In genomic region chr4:109254511-109254910, GRCm38 (mm10) we compare ENCODE assay signal across 27 mouse cellular contexts. TPM values are rescaled to one million over a fixed set of nuclear protein-coding genes. Genes with fewer than 3 reads are reported as not detected.
DNase-seq lines count a peak whose midpoint lies in the region; ATAC-seq lines count a peak whose summit lies in the region.
"Had no signal": no experiment of that assay in that cellular context is flagged by ENCODE, and none has a peak within 500 bp of the region (broad histone marks: within the 10 kb centered on the region; RNA-seq: fewer than 3 reads in every experiment).

No protein-coding gene starts in this region.

- DNase-seq in heart, adult 11 months: peak; percentile 84
- DNase-seq in c-Kit-positive CD71-positive TER-119-negative erythroid progenitor cells, embryonic 14.5 days (ENCODE audit: low read depth): peak; percentile 66
- DNase-seq in left cerebral cortex, adult 11 months (ENCODE audit: low spot score): no peak
- DNase-seq: adrenal gland, postnatal 14 days; cerebellum, adult 11 months; cerebellum, adult 9-11 months; gastrocnemius, postnatal 14 days; kidney, adult 9 months; kidney, postnatal 4 days; left cerebral cortex, postnatal 4 days; right cerebral cortex, adult 18-20 months; right cerebral cortex, postnatal 4 days; thymus, adult 18-20 months had no signal

- no peaks in the 10 kb centered on the region for H3K27me3 ChIP-seq in heart, embryonic 12.5 days (replicated peaks)
- no peaks in the 10 kb centered on the region for H3K27me3 ChIP-seq in liver, embryonic 12.5 days (replicated peaks)
- H3K27me3 ChIP-seq in midbrain, embryonic 15.5 days (replicated peaks): no peaks in the 10 kb centered on the region
- H3K27me3 ChIP-seq in kidney, embryonic 14.5 days (ENCODE audit: control insufficient read depth, insufficient read depth, low read length): no peaks in the 10 kb centered on the region
- H3K27me3 ChIP-seq: embryonic facial prominence, embryonic 15.5 days; limb, embryonic 15.5 days had no signal

- H3K9ac ChIP-seq in heart, embryonic 12.5 days: no peak overlapping the region
- H3K9ac ChIP-seq in liver, embryonic 12.5 days: no peak overlapping the region
- H3K9ac ChIP-seq in midbrain, embryonic 15.5 days: no peak overlapping the region
- no peak overlapping the region for H3K9ac ChIP-seq in kidney, embryonic 14.5 days (ENCODE audit: low read depth, low read length)
- H3K9ac ChIP-seq: embryonic facial prominence, embryonic 15.5 days; limb, embryonic 15.5 days had no signal

- H3K36me3 ChIP-seq in heart, embryonic 12.5 days: no peaks in the 10 kb centered on the region
- H3K36me3 ChIP-seq in liver, embryonic 12.5 days: no peaks in the 10 kb centered on the region
- no peaks in the 10 kb centered on the region for H3K36me3 ChIP-seq in macrophage (ENCODE audit: inconsistent target)
- H3K36me3 ChIP-seq in midbrain, embryonic 15.5 days (replicated peaks): no peaks in the 10 kb centered on the region
- H3K36me3 ChIP-seq in kidney, embryonic 14.5 days (ENCODE audit: control insufficient read depth, insufficient read depth, low read length): no peaks in the 10 kb centered on the region
- H3K36me3 ChIP-seq: embryonic facial prominence, embryonic 15.5 days; forebrain, embryonic 10.5 days; limb, embryonic 15.5 days had no signal

- no peak overlapping the region for H3K4me3 ChIP-seq in heart, embryonic 12.5 days
- H3K4me3 ChIP-seq in liver, embryonic 12.5 days: peak overlapping the region; percentile 7; the same call in 1 of the 2 replicates
- H3K4me3 ChIP-seq in macrophage (ENCODE audit: inconsistent target): no peak overlapping the region
- no peak overlapping the region for H3K4me3 ChIP-seq in midbrain, embryonic 15.5 days
- H3K4me3 ChIP-seq in kidney, embryonic 14.5 days (ENCODE audit: low read length): no peak overlapping the region
- H3K4me3 ChIP-seq: embryonic facial prominence, embryonic 15.5 days; forebrain, embryonic 10.5 days; limb, embryonic 15.5 days had no signal

- 47% methylated on average over 5 of the region's 5 CpGs for WGBS in heart, embryonic 12.5 days
- WGBS in liver, embryonic 12.5 days (ENCODE audit: insufficient replicate concordance): 15% methylated on average over 5 of the region's 5 CpGs
- WGBS in macrophage (ENCODE audit: missing documents): 91% methylated on average over 5 of the region's 5 CpGs
- 79% methylated on average over 5 of the region's 5 CpGs for WGBS in midbrain, embryonic 15.5 days
- WGBS in kidney, embryonic 14.5 days: 87% methylated on average over 5 of the region's 5 CpGs

- no peak overlapping the region for H3K4me2 ChIP-seq in heart, embryonic 12.5 days
- H3K4me2 ChIP-seq in liver, embryonic 12.5 days: peak overlapping the region; percentile 55
- H3K4me2 ChIP-seq in midbrain, embryonic 15.5 days: no peak overlapping the region
- no peak overlapping the region for H3K4me2 ChIP-seq in kidney, embryonic 14.5 days (replicated peaks; ENCODE audit: low read depth, low read length)
- H3K4me2 ChIP-seq: embryonic facial prominence, embryonic 15.5 days; limb, embryonic 15.5 days had no signal

- H3K9me3 ChIP-seq in heart, embryonic 12.5 days (replicated peaks): no peaks in the 10 kb centered on the region
- 0 out of 2 replicates have a peak, but pooled peaks cover 3% of the 10 kb centered on the region for H3K9me3 ChIP-seq in liver, embryonic 12.5 days (replicated peaks)
- H3K9me3 ChIP-seq in midbrain, embryonic 15.5 days: no peaks in the 10 kb centered on the region
- H3K9me3 ChIP-seq in kidney, embryonic 14.5 days (ENCODE audit: control insufficient read depth, low read length): no peaks in the 10 kb centered on the region
- H3K9me3 ChIP-seq: embryonic facial prominence, embryonic 15.5 days; forebrain, embryonic 10.5 days; limb, embryonic 15.5 days had no signal

- H3K4me1 ChIP-seq in heart, embryonic 12.5 days (replicated peaks): peaks cover 12% of the 10 kb centered on the region; the same call in 1 of the 2 replicates
- H3K4me1 ChIP-seq in liver, embryonic 12.5 days: peaks cover 65% of the 10 kb centered on the region
- no peaks in the 10 kb centered on the region for H3K4me1 ChIP-seq in midbrain, embryonic 15.5 days
- H3K4me1 ChIP-seq in kidney, embryonic 14.5 days (ENCODE audit: control insufficient read depth, insufficient read depth, low read length): no peaks in the 10 kb centered on the region
- H3K4me1 ChIP-seq: embryonic facial prominence, embryonic 15.5 days; limb, embryonic 15.5 days had no signal

- no peak for ATAC-seq in heart, embryonic 12.5 days (ENCODE audit: insufficient number of reproducible peaks, low FRiP score)
- peak; percentile 80 for ATAC-seq in liver, embryonic 12.5 days
- ATAC-seq in midbrain, embryonic 15.5 days (replicated peaks): no peak
- no peak for ATAC-seq in kidney, embryonic 14.5 days (ENCODE audit: low FRiP score, low TSS enrichment)
- ATAC-seq: forebrain, embryonic 16.5 days; hindbrain, embryonic 16.5 days had no signal

- no peaks in the 10 kb centered on the region for H3K79me2 ChIP-seq in macrophage (ENCODE audit: inconsistent target)

- no peak overlapping the region for H3K27ac ChIP-seq in heart, embryonic 12.5 days (ENCODE audit: poor library complexity, severe bottlenecking)
- H3K27ac ChIP-seq in liver, embryonic 12.5 days: peak overlapping the region; percentile 86
- H3K27ac ChIP-seq in macrophage: peak overlapping the region; percentile 55
- no peak overlapping the region for H3K27ac ChIP-seq in midbrain, embryonic 15.5 days
- no peak overlapping the region for H3K27ac ChIP-seq in kidney, embryonic 14.5 days (ENCODE audit: low read depth, low read length)
- H3K27ac ChIP-seq: embryonic facial prominence, embryonic 15.5 days; forebrain, embryonic 10.5 days; limb, embryonic 15.5 days had no signal

RNA-seq across cellular contexts. Expression of gene Calr4, which starts 20.2 kb away (rescaled TPM):
- 0.60 and 0.61 TPM in 2 replicates for polyA plus RNA-seq in heart, embryonic 12.5 days (2016; fragmentation: Nextera tagmentation; extraction: Ambion mirVana)
- not detected in 2 replicates for polyA plus RNA-seq in liver, embryonic 12.5 days (2016; fragmentation: Nextera tagmentation; extraction: Ambion mirVana)
- 1 to 10 TPM in 1 of 26 experiments, under 1 TPM in 5, not detected in 20; 0.49 to 1.1 (median 0.75) TPM for total RNA-seq in macrophage (2018; cell fraction: chromatin; rRNA removed)
- not detected for total RNA-seq in macrophage (2018; cell fraction: cytosol; rRNA removed)
- total RNA-seq in macrophage (2018; cell fraction: nucleus; rRNA removed): under 1 TPM in 3 of 26 experiments, not detected in 23; 0.35 to 0.66 (median 0.48) TPM
- 0.15 TPM in 1 of 3 replicates, not detected in the others for polyA plus RNA-seq in macrophage (2018)
- polyA plus RNA-seq in midbrain, embryonic 15.5 days (2015; fragmentation: Nextera tagmentation; extraction: Ambion mirVana): 0.18 and 0.40 TPM in 2 replicates
- 0.45 and 0.60 TPM in 2 replicates for polyA plus RNA-seq in kidney, embryonic 14.5 days (2014; fragmentation: Nextera tagmentation; extraction: Ambion mirVana)
- total RNA-seq: common myeloid progenitor, adult 5-6 weeks; heart, adult 8-10 months; hematopoietic stem cell, adult 5-6 weeks had no signal
- polyA plus RNA-seq: heart, embryonic 16.5 days had no signal

RNA-seq across cellular contexts. Expression of gene Eps15, which starts 25.6 kb away (rescaled TPM):
- 41.6 and 44.4 TPM in 2 replicates for polyA plus RNA-seq in heart, embryonic 12.5 days (2016; fragmentation: Nextera tagmentation; extraction: Ambion mirVana)
- 53.0 and 54.2 TPM in 2 replicates for polyA plus RNA-seq in liver, embryonic 12.5 days (2016; fragmentation: Nextera tagmentation; extraction: Ambion mirVana)
- 100 to 1,000 TPM; 139 to 365 (median 207) TPM for total RNA-seq in macrophage (2018; cell fraction: chromatin; rRNA removed)
- total RNA-seq in macrophage (2018; cell fraction: cytosol; rRNA removed): 100 to 1,000 TPM in 13 of 26 experiments, 10 to 100 TPM in 13; 78.0 to 151 (median 106) TPM
- 100 to 1,000 TPM in 23 of 26 experiments, 10 to 100 TPM in 3; 86.4 to 258 (median 131) TPM for total RNA-seq in macrophage (2018; cell fraction: nucleus; rRNA removed)
- polyA plus RNA-seq in macrophage (2018): 96.6 to 124 TPM (median 102 TPM) in 3 replicates
- polyA plus RNA-seq in midbrain, embryonic 15.5 days (2015; fragmentation: Nextera tagmentation; extraction: Ambion mirVana): 58.0 and 61.0 TPM in 2 replicates
- 20.3 and 41.6 TPM in 2 replicates for polyA plus RNA-seq in kidney, embryonic 14.5 days (2014; fragmentation: Nextera tagmentation; extraction: Ambion mirVana)

RNA-seq across cellular contexts. Expression of gene Osbpl9, which starts 52.4 kb away (rescaled TPM):
- 48.3 and 53.0 TPM in 2 replicates for polyA plus RNA-seq in heart, embryonic 12.5 days (2016; fragmentation: Nextera tagmentation; extraction: Ambion mirVana)
- polyA plus RNA-seq in liver, embryonic 12.5 days (2016; fragmentation: Nextera tagmentation; extraction: Ambion mirVana): 32.8 and 33.3 TPM in 2 replicates
- 100 to 1,000 TPM in 24 of 26 experiments, 10 to 100 TPM in 2; 73.1 to 423 (median 185) TPM for total RNA-seq in macrophage (2018; cell fraction: chromatin; rRNA removed)
- 100 to 1,000 TPM in 10 of 26 experiments, 10 to 100 TPM in 16; 73.7 to 137 (median 94.2) TPM for total RNA-seq in macrophage (2018; cell fraction: cytosol; rRNA removed)
- 100 to 1,000 TPM in 12 of 26 experiments, 10 to 100 TPM in 14; 61.9 to 259 (median 96.0) TPM for total RNA-seq in macrophage (2018; cell fraction: nucleus; rRNA removed)
- polyA plus RNA-seq in macrophage (2018): 110 to 146 TPM (median 123 TPM) in 3 replicates
- polyA plus RNA-seq in midbrain, embryonic 15.5 days (2015; fragmentation: Nextera tagmentation; extraction: Ambion mirVana): 74.0 and 75.0 TPM in 2 replicates
- 48.5 and 61.1 TPM in 2 replicates for polyA plus RNA-seq in kidney, embryonic 14.5 days (2014; fragmentation: Nextera tagmentation; extraction: Ambion mirVana)

Comparison
In these comparisons a context has a peak if more than half of its experiments do, and no peak if none do; other contexts are left out.
1. H3K27ac ChIP-seq: peak in liver, embryonic 12.5 days (single experiment) and macrophage (single experiment); none in heart, embryonic 12.5 days (single experiment), midbrain, embryonic 15.5 days (single experiment) and kidney, embryonic 14.5 days (single experiment).